Mouse (Mus musculus): ENCODE measurements around the gene Gmpr. TPM values are rescaled to one million over a fixed set of nuclear protein-coding genes. Genes with fewer than 3 reads are reported as not detected.

Gmpr gene
- total RNA-seq, 1 experiment from 2014 or later, result 1.8 TPM

- ATAC-seq (replicated peaks; ENCODE audit: insufficient number of reproducible peaks, low FRiP score, low TSS enrichment, poor library complexity, severe bottlenecking), result no peak
Observed at GRCm38 (mm10) chr13:45577784-45578183, 70.5 kb downstream of the Gmpr start.

GRCm38 (mm10) chr13:45579751-45580150 lies 72.5 kb downstream of the Gmpr start:
- no peak for ATAC-seq (replicated peaks; ENCODE audit: insufficient number of reproducible peaks, low FRiP score, low TSS enrichment, poor library complexity, severe bottlenecking)

DNA sequence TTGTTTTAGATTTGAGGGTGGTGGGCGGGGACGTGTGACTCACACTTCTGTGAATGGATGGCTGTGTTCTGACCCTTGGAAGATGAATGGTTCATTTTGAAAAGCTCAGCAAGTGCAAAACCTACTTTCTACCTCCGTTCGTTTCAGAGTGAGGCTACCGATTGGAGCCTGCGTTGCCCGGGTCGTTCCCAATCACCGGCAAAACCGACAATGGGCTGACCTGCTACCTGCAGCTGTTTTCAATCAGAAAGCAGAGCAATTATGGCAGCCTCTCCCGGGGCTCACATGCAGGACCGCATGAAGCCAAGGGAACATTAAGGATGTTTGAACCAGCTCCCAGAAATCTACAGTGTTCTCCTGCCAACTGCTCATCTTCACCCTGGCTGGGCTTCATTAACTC lies 75.0 kb downstream of the Gmpr start:
- ATAC-seq (replicated peaks; ENCODE audit: insufficient number of reproducible peaks, low FRiP score, low TSS enrichment, poor library complexity, severe bottlenecking), result no peak

GRCm38 (mm10) chr13:45583061-45583460 lies 75.8 kb downstream of the Gmpr start:
- no peak for ATAC-seq (replicated peaks; ENCODE audit: insufficient number of reproducible peaks, low FRiP score, low TSS enrichment, poor library complexity, severe bottlenecking)

GRCm38 (mm10) chr13:45590898-45591297 lies 83.7 kb downstream of the Gmpr start:
- ATAC-seq (replicated peaks; ENCODE audit: insufficient number of reproducible peaks, low FRiP score, low TSS enrichment, poor library complexity, severe bottlenecking), result no peak

- ATAC-seq (replicated peaks; ENCODE audit: insufficient number of reproducible peaks, low FRiP score, low TSS enrichment, poor library complexity, severe bottlenecking), result no peak
Observed at GRCm38 (mm10) chr13:45593914-45594313, 86.7 kb downstream of the Gmpr start.

DNA sequence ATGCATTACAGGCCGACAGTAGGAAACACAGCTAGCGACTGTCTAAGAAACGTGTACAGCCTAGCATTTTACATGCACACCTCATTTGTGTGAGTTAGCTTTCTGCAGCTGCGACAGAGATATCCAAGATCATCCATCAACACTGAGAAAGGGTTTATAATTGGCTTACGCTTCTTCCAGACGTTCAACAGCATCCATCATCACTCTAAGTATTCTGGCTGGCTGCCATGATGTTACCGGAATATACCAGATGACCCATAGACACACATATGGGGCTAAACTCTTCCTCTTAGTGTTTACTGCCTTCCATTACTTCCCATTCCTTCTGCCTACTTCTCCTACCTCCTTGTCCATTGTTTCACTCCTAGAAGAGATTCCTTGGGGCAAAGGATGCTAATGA lies 88.2 kb downstream of the Gmpr start:
- ATAC-seq (replicated peaks; ENCODE audit: insufficient number of reproducible peaks, low FRiP score, low TSS enrichment, poor library complexity, severe bottlenecking), result no peak

- no peak for ATAC-seq (replicated peaks; ENCODE audit: insufficient number of reproducible peaks, low FRiP score, low TSS enrichment, poor library complexity, severe bottlenecking)
Observed at GRCm38 (mm10) chr13:45599831-45600230, 92.6 kb downstream of the Gmpr start.

DNA sequence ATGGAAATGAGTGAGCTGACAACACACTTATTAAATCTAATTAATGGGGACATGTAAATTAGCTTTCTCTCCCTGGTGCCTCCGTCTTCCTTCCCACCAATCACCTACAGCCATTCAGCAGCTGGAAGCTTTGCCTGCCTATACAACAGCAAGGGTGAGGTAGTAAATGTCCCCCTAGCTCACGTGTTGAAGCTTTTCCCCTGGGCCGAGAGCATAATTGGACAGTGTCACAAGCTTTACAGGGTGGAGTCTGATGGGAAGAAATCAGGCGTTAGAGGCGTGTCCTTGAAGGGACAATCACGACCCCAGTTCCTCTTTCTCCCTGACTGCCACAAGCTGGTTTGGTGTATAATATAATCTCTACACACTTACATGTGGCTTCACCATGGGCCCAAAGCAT lies 93.2 kb downstream of the Gmpr start:
- no peak for ATAC-seq (replicated peaks; ENCODE audit: insufficient number of reproducible peaks, low FRiP score, low TSS enrichment, poor library complexity, severe bottlenecking)

Other genes starting within 250 kb of the Gmpr start
- 50.0 to 92.4 TPM (median 52.9 TPM) in 3 replicates for gene Mylip, start 117.7 kb upstream of the Gmpr start, total RNA-seq (2017)

All from monocyte, adult 5-6 weeks (primary cell).